In the genomic region with DNA sequence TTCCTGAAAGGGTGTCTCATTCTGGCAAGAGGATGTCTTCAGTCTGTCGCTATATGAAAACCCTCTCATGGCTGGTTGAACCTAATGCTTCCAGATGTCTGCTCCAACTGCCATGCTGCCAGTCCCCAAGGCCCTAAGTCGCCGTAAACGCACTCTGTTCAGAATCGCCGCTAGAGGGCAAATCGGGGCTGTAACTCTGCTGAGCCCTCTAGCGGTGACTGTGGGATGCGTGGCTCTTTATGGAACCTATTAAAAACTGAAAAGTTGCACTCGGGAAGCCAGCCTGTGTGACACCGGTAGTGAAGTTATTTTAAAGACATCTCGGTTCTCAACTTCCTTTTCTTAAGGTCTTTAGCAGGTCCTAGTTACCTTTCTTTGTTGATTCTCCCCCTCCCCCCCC, we compare ENCODE assay signal across 8 mouse cellular contexts. TPM values are rescaled to one million over a fixed set of nuclear protein-coding genes. Genes with fewer than 3 reads are reported as not detected.
A peak's percentile ranks its signal among the peaks of the same experiment; 100 is the strongest.
DNase-seq lines count a peak whose midpoint lies in the region; ATAC-seq and TF ChIP-seq lines count a peak whose summit lies in the region.

No protein-coding gene starts in this region.

- no peaks in the 10 kb centered on the region for H3K9me3 ChIP-seq in ES-Bruce4 (replicated peaks; ENCODE audit: control insufficient read depth, insufficient read depth, low read length, poor library complexity, severe bottlenecking)
- no peaks in the 10 kb centered on the region for H3K9me3 ChIP-seq in heart, embryonic 15.5 days (replicated peaks)

- under 1% methylated on average over 12 of the region's 12 CpGs for WGBS in heart, embryonic 15.5 days

- no peak for ATAC-seq in heart, embryonic 15.5 days (replicated peaks; ENCODE audit: insufficient number of reproducible peaks, insufficient read depth, low FRiP score, low read depth)
- ATAC-seq in neutrophil, adult 5-6 weeks (ENCODE audit: extremely low read depth, insufficient number of reproducible peaks, low FRiP score, poor library complexity, severe bottlenecking): peak; percentile 82

- peak; percentile 100 for TF ChIP-seq CTCF in ES-Bruce4 (IDR thresholded peaks at IDR 0.05; ENCODE audit: low read depth, low read length)

- peak; percentile 83 for DNase-seq in c-Kit-negative CD71-positive TER-119-positive erythroid progenitor cells, embryonic 14.5 days (ENCODE audit: low read depth, low spot score)
- DNase-seq in fibroblast of lung, adult 2 months (ENCODE audit: low read depth): peak; percentile 69
- DNase-seq in layer of hippocampus, adult 18-20 months (ENCODE audit: low spot score in 2 of 2): peak; percentile 77 to 92
- DNase-seq in lung, adult 18-20 months: peak; percentile 83 to 87
- peak; percentile 84 for DNase-seq in testis, postnatal 14 days (ENCODE audit: low spot score)

- H3K27ac ChIP-seq in ES-Bruce4 (ENCODE audit: insufficient read depth, low read length): no peak overlapping the region
- H3K27ac ChIP-seq in heart, embryonic 15.5 days: no peak overlapping the region

- TF ChIP-seq EP300 in ES-Bruce4 (IDR thresholded peaks at IDR 0.05; ENCODE audit: insufficient read depth, low read depth, low read length): peak; percentile 71; the same call in 1 of the 2 replicates

- H3K4me3 ChIP-seq in ES-Bruce4 (ENCODE audit: low read depth, low read length): no peak overlapping the region
- H3K4me3 ChIP-seq in heart, embryonic 15.5 days: no peak overlapping the region

- H3K36me3 ChIP-seq in ES-Bruce4 (ENCODE audit: control insufficient read depth, insufficient read depth, low read length, poor library complexity, severe bottlenecking): no peaks in the 10 kb centered on the region
- H3K36me3 ChIP-seq in heart, embryonic 15.5 days: no peaks in the 10 kb centered on the region

- no peaks in the 10 kb centered on the region for H3K4me1 ChIP-seq in ES-Bruce4 (ENCODE audit: control insufficient read depth, insufficient read depth, low read length)
- H3K4me1 ChIP-seq in heart, embryonic 15.5 days (replicated peaks): peaks cover 13% of the 10 kb centered on the region

- no peaks in the 10 kb centered on the region for H3K27me3 ChIP-seq in ES-Bruce4 (ENCODE audit: control insufficient read depth, insufficient read depth, low read length, poor library complexity, severe bottlenecking)
- H3K27me3 ChIP-seq in heart, embryonic 15.5 days: no peaks in the 10 kb centered on the region

- no peak for TF ChIP-seq POLR2A in ES-Bruce4 (IDR thresholded peaks at IDR 0.05; ENCODE audit: insufficient read depth, low read length)

- peak overlapping the region; percentile 84 for H3K4me2 ChIP-seq in heart, embryonic 15.5 days

- peak overlapping the region; percentile 99 for H3K9ac ChIP-seq in ES-Bruce4 (ENCODE audit: low read depth, poor library complexity, severe bottlenecking)
- no peak overlapping the region for H3K9ac ChIP-seq in heart, embryonic 15.5 days

RNA-seq across cellular contexts. Expression of a gene that starts 1.8 kb away (rescaled TPM):
- polyA plus RNA-seq in ES-Bruce4 (2011; ENCODE audit: insufficient read depth, insufficient read length, low read depth, missing spikeins): 54.0 and 54.6 TPM in 2 replicates
- 6.2 and 7.8 TPM in 2 replicates for polyA plus RNA-seq in heart, embryonic 15.5 days (2015; fragmentation: Nextera tagmentation; extraction: Ambion mirVana)
- total RNA-seq in layer of hippocampus, adult 18-20 months (2021): 10 to 100 TPM; 21.9 to 23.6 TPM
- total RNA-seq in neutrophil, adult 5-6 weeks (2017): 42.8 and 46.0 TPM in 2 replicates

RNA-seq across cellular contexts. Expression of a gene that starts 38.2 kb away (rescaled TPM):
- 39.7 and 43.3 TPM in 2 replicates for polyA plus RNA-seq in ES-Bruce4 (2011; ENCODE audit: insufficient read depth, insufficient read length, low read depth, missing spikeins)
- 12.6 and 14.8 TPM in 2 replicates for polyA plus RNA-seq in heart, embryonic 15.5 days (2015; fragmentation: Nextera tagmentation; extraction: Ambion mirVana)
- 1 to 10 TPM; 6.3 to 8.1 TPM for total RNA-seq in layer of hippocampus, adult 18-20 months (2021)
- 39.2 and 39.7 TPM in 2 replicates for total RNA-seq in neutrophil, adult 5-6 weeks (2017)
